Mouse (Mus musculus) urinary bladder, adult 2 months (tissue): Measurements from ENCODE around the gene Itga2b. TPM values are rescaled to one million over a fixed set of nuclear protein-coding genes. Genes with fewer than 3 reads are reported as not detected.

Experiments
- DNase-seq: peaks from one replicate; pipeline ENCODE4 v3.0.0; 2022; ENCODE audit warnings: low spot score
- polyA plus RNA-seq: library from polyadenylated mRNA; depleted of rRNA; stranded (reverse); fragments of >200 nt; gene quantifications from 2 replicates; pipeline ENCODE4 v1.2.3, GENCODE M21; 2012

Gene Itga2b
- polyA plus RNA-seq, 1 experiment, result 7.2 TPM

- no peak for DNase-seq
Measured at GRCm38 (mm10) chr11:102436471-102436790, 33.5 kb downstream of the Itga2b start.

- DNase-seq, result no peak
Measured at GRCm38 (mm10) chr11:102435754-102436470, 34.0 kb downstream of the Itga2b start.

- DNase-seq, result no peak
Measured at GRCm38 (mm10) chr11:102434816-102435705, 34.9 kb downstream of the Itga2b start.

GRCm38 (mm10) chr11:102434406-102434805 lies 35.5 kb downstream of the Itga2b start:
- DNase-seq, result peak; percentile 73

- DNase-seq, result no peak
Measured at GRCm38 (mm10) chr11:102433866-102434265, 36.1 kb downstream of the Itga2b start.

- no peak for DNase-seq
Measured at GRCm38 (mm10) chr11:102432896-102433295, 37.0 kb downstream of the Itga2b start.

GRCm38 (mm10) chr11:102432115-102432843 lies 37.6 kb downstream of the Itga2b start:
- no peak for DNase-seq

GRCm38 (mm10) chr11:102431728-102432114 lies 38.2 kb downstream of the Itga2b start:
- no peak for DNase-seq

GRCm38 (mm10) chr11:102431018-102431645 lies 38.8 kb downstream of the Itga2b start:
- DNase-seq, result no peak

- DNase-seq, result peak; percentile 70
Measured at GRCm38 (mm10) chr11:102430121-102431017, 39.6 kb downstream of the Itga2b start, which contains the start of gene Grn. TSS of gene Grn (plus strand) at chr11:102430315.

- DNase-seq, result no peak
Measured at GRCm38 (mm10) chr11:102429551-102429950, 40.4 kb downstream of the Itga2b start.

- DNase-seq, result no peak
Measured at GRCm38 (mm10) chr11:102428981-102429540, 40.9 kb downstream of the Itga2b start.

GRCm38 (mm10) chr11:102425555-102426316 lies 44.2 kb downstream of the Itga2b start:
- no peak for DNase-seq

GRCm38 (mm10) chr11:102424666-102425065 lies 45.3 kb downstream of the Itga2b start:
- DNase-seq, result no peak

- DNase-seq, result no peak
Measured at GRCm38 (mm10) chr11:102421559-102421958, 48.4 kb downstream of the Itga2b start.

GRCm38 (mm10) chr11:102418887-102419286 lies 51.0 kb downstream of the Itga2b start:
- no peak for DNase-seq

- no peak for DNase-seq
Measured at GRCm38 (mm10) chr11:102417160-102417559, 52.8 kb downstream of the Itga2b start.

GRCm38 (mm10) chr11:102415034-102415802 lies 54.7 kb downstream of the Itga2b start:
- no peak for DNase-seq

- DNase-seq, result no peak
Measured at GRCm38 (mm10) chr11:102413059-102413458, 56.9 kb downstream of the Itga2b start.
